Mouse (Mus musculus) spleen, adult 2 months (tissue): ENCODE results near the gene Abca6. TPM values are rescaled to one million over a fixed set of nuclear protein-coding genes. Genes with fewer than 3 reads are reported as not detected.

Experiments used
- DNase-seq, 2 experiments: peaks; one replicate each; pipeline versions ENCODE4 v3.0.0 to v3.0.0-alpha.2; 2012 to 2021; ENCODE audit warnings: low spot score in 2 of 2, low read depth in 1 of 2
- H3K27ac ChIP-seq: fragments of 200-500 bp; 2 replicates; pipeline ENCODE4 v1.5.1; 2012; ENCODE audit warnings: low read length, inconsistent platforms; ENCODE audit not compliant: insufficient read depth
- H3K27me3 ChIP-seq: fragments of 200-500 bp; 2 replicates; pipeline ENCODE4 v1.6.1; 2012; ENCODE audit warnings: mild to moderate bottlenecking, moderate library complexity, low read length, inconsistent platforms; ENCODE audit not compliant: control insufficient read depth, insufficient read depth
- H3K36me3 ChIP-seq: fragments of 200-500 bp; 2 replicates; pipeline ENCODE4 v1.6.1; 2012; ENCODE audit warnings: mild to moderate bottlenecking, low read length, inconsistent platforms; ENCODE audit not compliant: control insufficient read depth, insufficient read depth
- H3K4me1 ChIP-seq: fragments of 200-500 bp; 2 replicates; pipeline ENCODE4 v1.6.1; 2011; ENCODE audit warnings: inconsistent platforms; ENCODE audit not compliant: control insufficient read depth, insufficient read depth, insufficient read length
- H3K4me3 ChIP-seq: fragments of 200-500 bp; 2 replicates; pipeline ENCODE4 v1.5.1; 2011; ENCODE audit warnings: mild to moderate bottlenecking, inconsistent platforms; ENCODE audit not compliant: insufficient read depth, insufficient read length; ENCODE audit errors: extremely low read depth
- CTCF ChIP-seq: fragments of 200-500 bp; IDR thresholded peaks from 2 replicates; pipeline ENCODE4 v1.5.1; 2011; ENCODE audit warnings: mild to moderate bottlenecking, inconsistent platforms; ENCODE audit not compliant: insufficient read depth, insufficient read length, insufficient replicate concordance; ENCODE audit errors: extremely low read depth
- POLR2A ChIP-seq: fragments of 200-500 bp; IDR thresholded peaks from 2 replicates; pipeline ENCODE4 v1.6.1; 2011; ENCODE audit warnings: low read depth, low read length, inconsistent platforms
- WGBS: fragments of 180-500 bp; shearing (Covaris S2); methylation state at CpG from one replicate; pipeline ENCODE4 v1.1.7; 2018; 5-methylcytosine and 5-hydroxymethylcytosine counted together
- polyA plus RNA-seq: library from polyadenylated mRNA; depleted of rRNA; stranded (reverse); fragments of >200 nt; gene quantifications from 2 replicates; pipeline ENCODE4 v1.2.3, GENCODE M21; 2012; rRNA removed

Gene Abca6
- polyA plus RNA-seq, 1 experiment = 0.04 TPM

DNA sequence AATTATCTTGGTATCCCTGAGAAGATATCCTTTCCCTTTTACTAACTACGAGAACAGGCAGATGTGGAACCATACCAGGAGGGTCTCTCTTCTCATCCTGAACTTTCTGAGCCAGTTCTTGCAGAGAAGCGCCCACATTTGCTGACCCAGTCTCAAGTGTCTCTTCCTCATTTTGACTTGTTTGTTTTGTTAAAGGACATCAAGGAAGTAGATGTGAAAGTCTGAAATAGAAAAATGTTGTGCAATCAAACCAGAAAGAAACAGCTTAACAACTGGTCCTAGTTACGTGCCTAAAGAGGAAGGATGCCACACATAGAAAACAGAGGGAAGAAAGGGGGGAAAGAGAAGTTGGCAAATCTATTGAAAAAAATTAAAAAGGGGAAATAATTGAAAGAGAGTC is 85.8 kb downstream of the Abca6 start:
- no peak for DNase-seq
- no peak overlapping the region for H3K4me3 ChIP-seq
- no peaks in the 10 kb centered on the region for H3K27me3 ChIP-seq
- TF ChIP-seq POLR2A (no peak), CTCF (no peak)
- H3K27ac ChIP-seq = no peak overlapping the region
- H3K4me1 ChIP-seq = no peaks in the 10 kb centered on the region
- 15% methylated on average over 3 of the region's 3 CpGs for WGBS
- H3K36me3 ChIP-seq = no peaks in the 10 kb centered on the region

DNA sequence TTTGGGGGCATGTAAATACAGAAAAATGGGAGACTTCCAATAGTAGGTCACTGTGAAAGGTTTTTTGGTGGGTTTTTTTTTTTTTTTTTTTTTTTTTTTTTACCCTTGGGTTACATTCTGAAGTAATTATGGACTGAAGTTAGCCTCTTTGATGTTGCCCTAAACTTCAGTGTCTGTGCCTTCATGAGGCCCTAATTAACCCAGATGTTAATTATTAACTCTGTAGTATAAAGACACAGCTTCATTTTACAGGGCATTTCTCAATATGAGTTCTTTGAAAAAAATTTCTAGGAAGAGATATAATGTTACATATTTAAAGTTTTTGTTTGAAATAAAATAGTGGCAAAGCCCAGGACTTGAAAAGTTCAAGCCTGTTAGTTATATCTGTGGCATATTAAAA is 86.2 kb downstream of the Abca6 start:
- no peak for DNase-seq
- no peak overlapping the region for H3K4me3 ChIP-seq
- no peaks in the 10 kb centered on the region for H3K36me3 ChIP-seq
- H3K27me3 ChIP-seq = no peaks in the 10 kb centered on the region
- no peaks in the 10 kb centered on the region for H3K4me1 ChIP-seq
- TF ChIP-seq POLR2A = no peak
- TF ChIP-seq CTCF = no peak
- no peak overlapping the region for H3K27ac ChIP-seq

DNA sequence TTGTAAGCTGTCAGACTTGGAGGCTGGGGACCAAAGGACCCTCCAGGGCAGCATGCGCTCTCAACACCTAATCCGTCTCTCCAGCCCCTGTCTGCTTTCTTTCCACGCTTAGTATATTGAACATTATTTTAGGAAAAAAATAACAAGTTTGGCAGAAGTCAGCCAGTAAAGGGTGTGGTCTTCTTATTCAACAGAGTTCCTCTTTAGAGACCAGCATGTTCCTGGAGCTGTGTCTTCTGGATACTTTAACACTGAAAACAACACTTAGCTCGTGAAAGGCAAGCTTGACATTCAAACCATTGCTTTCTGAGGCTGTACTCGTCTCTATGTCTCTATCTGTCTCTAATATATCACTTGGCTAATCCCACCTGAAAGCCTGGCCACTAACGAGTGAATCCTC is 94.5 kb downstream of the Abca6 start:
- WGBS = 66% methylated on average over 6 of the region's 6 CpGs
- no peak for DNase-seq

GRCm38 (mm10) chr11:110155985-110156384 is 95.6 kb downstream of the Abca6 start:
- H3K4me1 ChIP-seq = no peaks in the 10 kb centered on the region
- TF ChIP-seq CTCF = no peak
- TF ChIP-seq POLR2A = no peak
- H3K4me3 ChIP-seq = no peak overlapping the region
- WGBS = 95% methylated on average over 11 of the region's 11 CpGs
- no peaks in the 10 kb centered on the region for H3K27me3 ChIP-seq
- DNase-seq = no peak
- no peaks in the 10 kb centered on the region for H3K36me3 ChIP-seq
- H3K27ac ChIP-seq = no peak overlapping the region

More for the DNA sequence above, 94.5 kb downstream of the Abca6 start:
- H3K4me1 ChIP-seq = no peaks in the 10 kb centered on the region
- TF ChIP-seq CTCF = no peak
- TF ChIP-seq POLR2A = no peak
- H3K36me3 ChIP-seq = no peaks in the 10 kb centered on the region
- H3K27ac ChIP-seq = no peak overlapping the region
- H3K27me3 ChIP-seq = no peaks in the 10 kb centered on the region
- no peak overlapping the region for H3K4me3 ChIP-seq

DNA sequence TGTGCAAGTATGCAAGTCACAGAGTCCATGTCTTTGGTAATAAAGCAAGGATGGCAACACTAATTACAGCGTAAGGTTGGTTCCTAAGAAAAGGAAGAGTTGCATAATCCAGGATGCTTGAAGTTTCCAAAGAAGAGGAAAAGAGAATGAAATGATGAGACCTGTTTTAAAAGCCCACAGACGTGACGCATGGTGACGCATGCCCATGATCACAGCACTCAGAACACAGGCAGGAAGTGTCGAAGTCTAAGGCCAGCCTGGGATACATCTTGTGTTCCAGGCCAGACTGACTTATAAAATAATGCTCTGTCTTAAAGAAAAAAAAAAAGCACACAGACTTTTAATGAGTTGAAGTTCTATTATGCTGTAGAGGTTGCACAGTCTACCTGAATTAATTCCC is 103.9 kb downstream of the Abca6 start:
- 90% methylated on average over 5 of the region's 5 CpGs for WGBS
- no peak overlapping the region for H3K27ac ChIP-seq
- H3K36me3 ChIP-seq = no peaks in the 10 kb centered on the region
- no peaks in the 10 kb centered on the region for H3K4me1 ChIP-seq
- TF ChIP-seq POLR2A (no peak), CTCF (no peak)
- DNase-seq = no peak
- H3K4me3 ChIP-seq = no peak overlapping the region
- no peaks in the 10 kb centered on the region for H3K27me3 ChIP-seq

DNA sequence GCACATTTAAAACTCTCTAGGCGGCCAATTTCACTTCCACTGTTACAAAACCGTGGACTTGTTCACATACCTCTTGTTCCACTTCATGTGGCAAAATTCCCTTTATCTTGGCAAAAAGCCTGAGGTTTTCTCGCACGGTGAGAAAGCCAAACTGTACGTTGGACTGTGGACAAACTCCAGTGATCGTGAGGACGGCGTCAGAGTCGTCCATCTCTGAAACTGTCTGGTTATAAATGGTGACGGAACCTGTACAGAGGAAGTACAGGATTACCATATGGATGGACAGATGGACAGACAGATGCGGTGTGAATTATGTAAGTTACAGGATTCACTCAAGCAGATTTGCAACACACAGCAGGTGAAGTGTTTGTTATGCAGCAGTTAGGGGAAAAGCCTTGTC is 106.2 kb downstream of the Abca6 start:
- 84% methylated on average over 11 of the region's 11 CpGs for WGBS
- no peak for DNase-seq
- no peaks in the 10 kb centered on the region for H3K27me3 ChIP-seq
- no peaks in the 10 kb centered on the region for H3K36me3 ChIP-seq
- no peaks in the 10 kb centered on the region for H3K4me1 ChIP-seq
- H3K27ac ChIP-seq = no peak overlapping the region
- H3K4me3 ChIP-seq = no peak overlapping the region
- TF ChIP-seq CTCF (no peak), POLR2A (no peak)

- H3K4me3 ChIP-seq = no peak overlapping the region
- TF ChIP-seq POLR2A = no peak
- no peak for TF ChIP-seq CTCF
- no peaks in the 10 kb centered on the region for H3K4me1 ChIP-seq
- WGBS = 86% methylated on average over 5 of the region's 5 CpGs
- no peaks in the 10 kb centered on the region for H3K27me3 ChIP-seq
- no peak overlapping the region for H3K27ac ChIP-seq
- H3K36me3 ChIP-seq = no peaks in the 10 kb centered on the region
- DNase-seq = no peak
These were observed 120.8 kb downstream of the Abca6 start for GRCm38 (mm10) chr11:110130760-110131159.

Other genes with a start within 250 kb of the Abca6 start
- 1.1 and 1.3 TPM in 2 replicates for gene Abca8a, start 155.8 kb downstream of the Abca6 start, polyA plus RNA-seq
- gene Abca9, start 83.6 kb downstream of the Abca6 start, polyA plus RNA-seq = 0.87 and 1.1 TPM in 2 replicates
- gene Abca5, start 85.9 kb upstream of the Abca6 start, polyA plus RNA-seq = 0.11 and 0.25 TPM in 2 replicates
- 2.1 and 2.8 TPM in 2 replicates for gene Map2k6, start 147.3 kb upstream of the Abca6 start, polyA plus RNA-seq